In the genomic region with DNA sequence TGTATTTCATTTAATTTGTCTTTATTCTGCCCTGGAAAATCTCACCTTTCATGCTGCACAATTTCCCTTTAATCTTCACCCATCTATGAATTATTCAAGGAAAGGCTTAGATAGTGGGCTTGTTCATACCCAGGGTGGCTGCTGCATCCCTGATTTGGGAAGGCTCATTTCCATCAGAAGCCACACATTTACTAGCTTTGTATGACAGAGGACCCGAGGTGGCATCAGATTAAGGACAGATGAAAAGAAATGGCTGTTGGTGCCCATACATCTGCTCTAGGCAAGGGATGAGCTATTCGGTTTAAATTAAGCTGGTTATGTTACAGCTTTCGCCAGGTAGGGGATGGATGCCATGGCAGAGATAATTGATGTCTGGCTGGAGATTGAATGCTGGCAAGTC, we compare ENCODE assay signal across 25 mouse cellular contexts. TPM values are rescaled to one million over a fixed set of nuclear protein-coding genes. Genes with fewer than 3 reads are reported as not detected.
"Had no signal": no experiment of that assay in that cellular context is flagged by ENCODE, and none has a peak within 500 bp of the region (broad histone marks: within the 10 kb centered on the region; RNA-seq: fewer than 3 reads in every experiment).

No protein-coding gene starts in this region.

- H3K9me3 ChIP-seq: limb, embryonic 10.5 days; limb, embryonic 13.5 days; liver, embryonic 12.5 days; liver, embryonic 15.5 days; lung, embryonic 15.5 days; neural tube, embryonic 12.5 days; neural tube, embryonic 15.5 days; stomach, embryonic 15.5 days had no signal

- H3K36me3 ChIP-seq: limb, embryonic 10.5 days; limb, embryonic 13.5 days; liver, embryonic 12.5 days; liver, embryonic 15.5 days; lung, embryonic 15.5 days; neural tube, embryonic 12.5 days; neural tube, embryonic 15.5 days; stomach, embryonic 15.5 days had no signal

- H3K27me3 ChIP-seq: limb, embryonic 13.5 days; liver, embryonic 12.5 days; liver, embryonic 15.5 days; lung, embryonic 15.5 days; neural tube, embryonic 12.5 days; neural tube, embryonic 15.5 days; stomach, embryonic 15.5 days had no signal

- H3K4me1 ChIP-seq: limb, embryonic 10.5 days; liver, embryonic 12.5 days; liver, embryonic 15.5 days; lung, embryonic 15.5 days; megakaryocyte, embryonic 14.5 days; neural tube, embryonic 12.5 days; stomach, embryonic 15.5 days had no signal

- ATAC-seq: liver, embryonic 12.5 days had no signal

- H3K4me3 ChIP-seq: layer of hippocampus, adult 2 months; limb, embryonic 10.5 days; limb, embryonic 13.5 days; liver, embryonic 12.5 days; liver, embryonic 15.5 days; lung, embryonic 15.5 days; megakaryocyte, embryonic 14.5 days; neural tube, embryonic 12.5 days; neural tube, embryonic 15.5 days; stomach, embryonic 15.5 days had no signal

- H3K27ac ChIP-seq: kidney, postnatal 0 days; limb, embryonic 10.5 days; limb, embryonic 13.5 days; liver, embryonic 12.5 days; liver, embryonic 15.5 days; lung, embryonic 15.5 days; neural tube, embryonic 12.5 days; neural tube, embryonic 15.5 days; stomach, embryonic 15.5 days had no signal

- H3K9ac ChIP-seq: limb, embryonic 13.5 days; liver, embryonic 12.5 days; liver, embryonic 15.5 days; lung, embryonic 15.5 days; neural tube, embryonic 12.5 days; neural tube, embryonic 15.5 days; stomach, embryonic 15.5 days had no signal

- H3K4me2 ChIP-seq: limb, embryonic 13.5 days; liver, embryonic 12.5 days; liver, embryonic 15.5 days; lung, embryonic 15.5 days; neural tube, embryonic 12.5 days; neural tube, embryonic 15.5 days; stomach, embryonic 15.5 days had no signal

- DNase-seq: kidney, adult 2 months; kidney, postnatal 25 days; layer of hippocampus, adult 9-11 months; liver; lung, adult 18-20 months; lung, postnatal 10 days; lung, postnatal 36 days; right cerebral cortex, adult 18-20 months; right cerebral cortex, postnatal 14 days; spleen, adult 18-20 months; thymus, postnatal 25 days had no signal

RNA-seq across cellular contexts. Expression of gene Itgb2l, which starts 48.1 kb away (rescaled TPM):
- total RNA-seq: layer of hippocampus, adult 2 months; layer of hippocampus, postnatal 25 days; left cerebral cortex, adult 18-20 months; left cerebral cortex, postnatal 25 days had no signal
- polyA plus RNA-seq: kidney, adult 2 months; limb, embryonic 13.5 days had no signal
